Mouse (Mus musculus) liver, adult 2 months (tissue): ENCODE measurements at regions not wholly inside any gene's neighbourhood (a gene's known extent, or its start where the extent isn't known, plus 50 kb on each side); places are given as distances from the start of the nearest gene placed in this dataset.

Experiments
- CTCF ChIP-seq: fragments of 200-500 bp; IDR thresholded peaks from 2 replicates; pipeline ENCODE4 v1.5.1; 2011; ENCODE audit warnings: low read depth, low read length, control low read depth
- POLR2A ChIP-seq: fragments of 200-500 bp; IDR thresholded peaks from 2 replicates; pipeline ENCODE4 v1.6.1; 2011; ENCODE audit warnings: low read length, control low read depth; ENCODE audit not compliant: insufficient read depth; ENCODE audit errors: extremely low read depth

DNA sequence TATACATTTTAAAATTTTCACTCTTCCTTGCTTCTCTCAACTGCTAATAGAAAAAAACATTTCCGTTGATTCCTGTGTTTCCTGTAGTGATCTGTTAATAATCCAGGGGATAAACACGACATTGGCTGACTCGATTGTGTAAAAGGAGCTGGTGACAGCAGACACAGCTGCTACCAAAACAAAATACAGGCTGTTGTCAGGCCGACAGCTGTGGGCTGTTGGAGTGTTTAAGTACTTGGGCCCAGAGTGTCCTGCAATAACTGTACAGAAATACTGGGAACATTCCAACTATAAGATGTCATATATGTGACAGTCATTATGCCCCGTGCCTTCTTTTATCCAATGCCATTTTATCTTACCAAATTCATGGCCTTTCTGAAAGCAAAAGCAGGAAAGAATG lies 489.9 kb downstream of the D3Ertd751e start:
- TF ChIP-seq POLR2A (no peak), CTCF (no peak)
